Mouse (Mus musculus) thymus, postnatal 10 days (tissue): ENCODE measurements around the gene Zfp971.
"Not testable (repeated sequence)": the region's sequence is repeated elsewhere in the genome, so short reads cannot be mapped to it uniquely, and the experiment has no call there.

Experiments used
- DNase-seq, 2 experiments: peaks; one replicate each; pipeline ENCODE4 v3.0.0; 2021; ENCODE audit warnings: low spot score in 2 of 2

Gene Zfp971

DNA sequence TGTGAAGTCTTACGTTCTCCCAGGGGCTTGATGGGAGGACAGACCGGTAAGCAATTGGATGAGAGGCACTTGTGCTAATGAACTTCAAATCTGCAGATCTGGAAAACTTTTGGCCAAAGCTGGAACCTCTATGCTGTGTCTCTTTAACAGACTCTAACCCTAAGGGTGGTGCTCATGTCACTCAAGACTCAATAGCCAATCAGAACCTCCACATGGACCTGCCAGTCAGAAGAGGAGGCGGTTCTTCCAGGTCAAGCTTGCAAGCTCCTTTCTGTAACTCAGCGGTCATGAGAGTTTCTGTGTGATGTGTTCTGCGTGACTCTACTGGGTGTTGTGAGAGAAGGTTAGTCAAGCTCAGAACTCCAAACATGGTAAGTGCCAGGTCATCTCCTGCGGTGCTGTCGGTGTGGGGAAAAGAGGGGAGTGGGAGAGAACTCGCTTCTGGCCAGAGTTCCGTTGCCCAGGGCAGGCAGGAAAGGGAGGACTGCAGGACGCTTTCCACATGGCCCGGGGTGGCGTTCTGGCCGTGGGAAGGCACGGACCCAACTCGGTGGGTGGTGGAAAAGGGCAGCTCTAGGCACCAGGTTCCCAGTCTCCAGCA is at the start of gene Zfp971:
Gene Zfp971, plus strand, starts transcription at position 274 of the 601 bp plus-strand sequence.
- peak in 1 of 2 experiments; percentile 16 for DNase-seq

- not testable (repeated sequence) for DNase-seq
Measured at GRCm38 (mm10) chr2:177974814-177975213, 48.3 kb upstream of the Zfp971 start.

DNA sequence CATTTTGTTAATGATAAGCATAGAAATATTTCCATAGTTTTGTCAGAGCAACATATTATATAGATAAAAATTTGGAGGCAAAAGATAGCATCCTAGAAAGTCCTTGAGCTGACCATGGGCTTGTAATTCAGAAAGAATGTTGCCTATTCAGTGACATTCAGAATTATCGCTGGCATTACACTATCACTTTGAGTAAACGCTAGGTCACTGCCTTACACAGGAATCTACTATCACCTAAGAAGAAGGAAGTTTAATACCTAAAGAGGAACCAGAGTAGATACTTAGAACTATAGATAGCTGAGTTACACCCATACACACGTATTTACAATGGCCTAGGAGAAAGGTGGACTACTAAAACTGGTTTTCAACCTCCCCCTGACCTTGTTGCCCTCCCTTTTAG is 3.6 kb upstream of the Zfp971 start:
- not testable (repeated sequence) for DNase-seq

- not testable (repeated sequence) for DNase-seq
Measured at GRCm38 (mm10) chr2:178020773-178021172, 2.3 kb upstream of the Zfp971 start.

GRCm38 (mm10) chr2:178023861-178024260 is 777 bp downstream of the Zfp971 start:
- DNase-seq = not testable (repeated sequence)

DNA sequence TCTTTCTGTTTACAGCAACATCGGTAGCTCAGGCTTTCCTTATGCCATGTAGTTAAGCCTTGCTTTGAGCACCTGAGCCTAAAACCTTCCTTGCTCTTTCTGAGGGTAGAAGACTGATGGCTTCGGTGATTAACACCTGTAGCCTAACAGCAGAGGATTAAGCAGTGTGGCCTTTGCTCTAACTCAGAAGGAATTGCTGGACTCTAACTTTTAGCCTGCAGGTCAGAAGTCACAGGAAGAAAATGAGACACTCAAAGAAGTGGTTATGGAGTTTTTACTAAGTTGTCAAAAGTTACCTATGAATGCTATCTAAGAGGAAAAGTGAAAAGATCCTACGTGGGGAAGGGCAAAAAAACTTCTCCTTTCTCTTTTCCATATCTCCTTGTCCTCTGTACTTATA is 4.5 kb downstream of the Zfp971 start:
- not testable (repeated sequence) for DNase-seq

DNA sequence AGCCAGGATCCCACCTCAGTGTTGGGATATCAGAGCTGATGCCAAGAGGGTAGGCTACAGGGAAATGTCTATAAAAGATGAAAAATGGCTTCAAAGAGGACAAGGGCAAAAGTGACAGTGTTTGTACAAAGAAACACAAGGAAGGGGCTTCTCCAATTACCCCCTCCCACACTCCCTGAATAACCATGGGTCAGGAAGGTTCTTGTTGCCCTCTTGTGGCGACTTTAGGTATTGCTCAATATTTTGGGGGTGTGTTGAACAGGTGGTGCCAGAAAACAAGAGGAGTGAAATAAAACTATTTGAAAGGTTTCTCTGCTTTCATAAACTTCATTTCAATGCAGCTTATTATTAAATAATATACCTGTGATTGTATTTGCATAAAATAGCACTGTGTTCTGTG is 35.1 kb downstream of the Zfp971 start:
- peak; percentile 31 to 77 for DNase-seq

DNA sequence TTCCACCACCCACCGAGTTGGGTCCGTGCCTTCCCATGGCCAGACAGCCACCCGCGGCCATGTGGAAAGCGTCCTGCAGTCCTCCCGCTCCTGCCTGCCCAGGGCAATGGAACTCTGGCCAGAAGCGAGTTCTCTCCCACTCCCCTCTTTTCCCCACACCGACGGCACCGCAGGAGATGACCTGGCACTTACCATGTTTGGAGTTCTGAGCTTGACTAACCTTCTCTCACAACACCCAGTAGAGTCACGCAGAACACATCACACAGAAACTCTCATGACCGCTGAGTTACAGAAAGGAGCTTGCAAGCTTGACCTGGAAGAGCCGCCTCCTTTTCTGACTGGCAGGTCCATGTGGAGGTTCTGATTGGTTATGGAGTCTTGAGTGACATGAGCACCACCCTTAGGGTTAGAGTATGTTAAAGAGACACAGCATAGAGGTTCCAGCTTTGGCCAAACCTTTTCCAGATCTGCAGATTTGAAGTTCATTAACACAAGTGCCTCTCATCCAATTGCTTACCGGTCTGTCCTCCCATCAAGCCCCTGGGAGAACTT is 55.2 kb downstream of the Zfp971 start, which contains the start of gene Zfp931:
Gene Zfp931, minus strand, starts transcription at position 311 of the 552 bp plus-strand sequence.
- not testable (repeated sequence) for DNase-seq
